Mouse (Mus musculus) G1E (cell line): ENCODE measurements around the gene Vipas39.

Source experiments
- CTCF ChIP-seq: IDR thresholded peaks from 2 replicates; pipeline ENCODE4 v1.5.1; 2012; ENCODE audit warnings: low read depth, low read length, inconsistent platforms, mixed read lengths
- GATA1 ChIP-seq: IDR thresholded peaks from 2 replicates; pipeline ENCODE4 v1.6.1; 2012; ENCODE audit warnings: borderline replicate concordance, low read length, inconsistent platforms, mixed read lengths
- POLR2AphosphoS5 ChIP-seq: IDR thresholded peaks from 2 replicates; pipeline ENCODE4 v1.6.1; 2012; ENCODE audit warnings: low read depth, low read length, inconsistent platforms; ENCODE audit not compliant: insufficient replicate concordance
- TAL1 ChIP-seq: conservative IDR thresholded peaks from 2 replicates; pipeline ENCODE4 v1.6.1; 2012; ENCODE audit warnings: low read depth, low read length, inconsistent platforms, mixed read lengths

- TF ChIP-seq CTCF (no peak), GATA1 (no peak), TAL1 (no peak), POLR2AphosphoS5 (no peak)
These were observed 50.0 kb downstream of the Vipas39 start for GRCm38 (mm10) chr12:87216053-87216452.
